Mouse (Mus musculus): ENCODE results near the gene Col23a1.

- TF ChIP-seq POLR2A (IDR thresholded peaks at IDR 0.05; ENCODE audit: insufficient read depth, low read depth, low read length) (no peak), CTCF (IDR thresholded peaks at IDR 0.05) (no peak), EP300 (IDR thresholded peaks at IDR 0.05; ENCODE audit: insufficient read depth, low read depth, low read length) (no peak)
Observed at GRCm38 (mm10) chr11:51621776-51622175, 332.1 kb downstream of the Col23a1 start.

All from heart, adult 2 months (tissue).